Mouse (Mus musculus) urinary bladder, adult 2 months (tissue): Measurements from ENCODE around the gene Ncln. TPM values are rescaled to one million over a fixed set of nuclear protein-coding genes. Genes with fewer than 3 reads are reported as not detected.
"Not testable (repeated sequence)": the region's sequence is repeated elsewhere in the genome, so short reads cannot be mapped to it uniquely, and the experiment has no call there.

Experiments used
- DNase-seq: peaks from one replicate; pipeline ENCODE4 v3.0.0; 2022; ENCODE audit warnings: low spot score
- polyA plus RNA-seq: library from polyadenylated mRNA; depleted of rRNA; stranded (reverse); fragments of >200 nt; gene quantifications from 2 replicates; pipeline ENCODE4 v1.2.3, GENCODE M21; 2012; rRNA removed

Ncln gene
- polyA plus RNA-seq, 1 experiment, result 89.6 TPM

DNA sequence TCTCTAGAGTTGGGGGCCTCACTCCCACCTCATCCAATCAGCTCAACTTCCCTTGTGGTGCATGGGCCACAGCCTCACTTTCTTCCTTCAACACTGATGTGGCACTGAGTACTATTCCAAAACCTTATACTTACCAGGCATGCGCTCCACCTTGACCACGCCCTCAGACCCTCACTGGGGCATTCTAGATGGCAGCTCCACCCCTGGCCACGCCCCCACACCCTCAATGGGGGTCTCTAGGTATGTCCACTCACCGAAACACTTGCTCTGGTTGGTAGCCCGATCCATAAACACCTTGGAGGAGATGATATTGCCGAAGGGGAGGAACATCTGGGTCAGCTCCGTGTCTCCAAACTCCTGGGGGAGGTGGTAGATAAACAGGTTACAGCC, 33.8 kb downstream of the Ncln start:
- DNase-seq, result peak; percentile 18

DNA sequence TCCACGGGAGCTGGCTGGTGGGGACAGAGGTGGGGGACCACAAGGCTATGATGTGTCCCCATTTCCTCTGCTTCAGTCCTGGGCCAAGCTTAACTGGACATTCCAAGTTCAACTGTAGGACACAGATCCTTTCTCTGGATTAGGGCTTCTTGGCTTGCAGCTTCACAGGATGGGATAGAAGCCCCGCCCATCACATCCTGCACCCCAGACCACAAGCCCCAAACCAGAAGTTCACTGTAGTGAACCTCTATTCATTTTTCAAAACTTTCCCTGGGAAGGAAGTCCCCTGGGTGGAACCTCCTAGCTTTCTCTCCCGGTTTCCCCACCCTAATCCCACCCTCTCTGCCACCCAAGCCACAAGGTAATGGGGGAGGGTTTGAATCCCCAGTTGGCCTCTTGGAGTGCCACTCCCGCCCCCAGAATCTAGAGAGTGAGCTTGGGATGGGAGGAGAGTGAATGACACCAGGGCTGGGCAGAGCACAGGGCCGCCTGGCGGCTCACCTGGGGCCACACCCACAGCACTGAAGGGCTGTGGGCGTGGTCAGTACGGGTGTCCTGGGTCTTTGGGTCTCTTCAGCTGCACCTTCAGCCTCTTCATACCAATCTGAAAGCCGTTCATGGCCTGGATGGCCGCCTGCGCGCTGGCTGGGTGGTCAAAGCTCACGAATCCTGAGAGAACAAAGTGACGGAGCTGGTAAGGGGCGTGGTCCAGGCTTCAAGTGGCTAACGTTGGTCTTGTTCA, 34.3 kb downstream of the Ncln start:
- DNase-seq, result peak; percentile 17

DNA sequence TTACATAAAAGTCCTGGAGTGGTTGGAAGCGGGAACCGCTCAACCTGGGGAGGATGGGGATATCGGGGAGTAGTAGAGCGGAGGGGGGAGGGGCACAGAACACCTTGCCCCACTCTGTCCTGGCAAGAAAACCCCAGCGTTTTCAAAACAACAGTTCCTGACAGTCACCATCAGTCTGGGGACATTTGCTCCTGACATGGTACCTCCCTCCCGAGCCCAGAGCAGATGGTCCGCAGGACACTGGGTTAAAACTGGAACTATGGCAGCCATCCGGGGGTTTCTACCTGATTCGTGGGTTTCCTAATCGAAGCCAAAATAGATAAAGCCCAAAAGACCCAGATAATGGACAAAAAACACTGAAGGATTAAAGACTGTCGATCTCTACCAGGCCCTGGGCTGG, 35.2 kb downstream of the Ncln start:
- DNase-seq, result no peak

DNA sequence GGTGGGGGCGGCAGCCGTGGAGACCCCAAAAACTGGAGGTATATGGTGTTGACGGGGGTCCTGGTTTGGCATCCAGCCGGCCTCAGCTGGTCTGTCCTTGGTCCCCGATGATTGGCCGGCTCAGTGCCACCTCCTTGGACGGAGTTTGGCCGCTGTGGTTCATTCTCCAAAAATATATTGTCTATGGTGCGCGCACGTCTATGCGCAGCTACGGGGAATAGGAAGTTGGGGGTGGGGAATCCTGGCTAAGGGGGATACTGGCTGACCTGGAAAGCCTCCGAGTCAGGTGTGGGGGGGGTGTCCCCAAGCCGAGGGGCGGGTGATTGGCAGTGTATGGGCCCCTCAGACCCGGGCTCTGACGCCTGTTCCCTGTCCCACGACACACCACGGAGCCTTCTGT, 35.7 kb downstream of the Ncln start:
- no peak for DNase-seq

DNA sequence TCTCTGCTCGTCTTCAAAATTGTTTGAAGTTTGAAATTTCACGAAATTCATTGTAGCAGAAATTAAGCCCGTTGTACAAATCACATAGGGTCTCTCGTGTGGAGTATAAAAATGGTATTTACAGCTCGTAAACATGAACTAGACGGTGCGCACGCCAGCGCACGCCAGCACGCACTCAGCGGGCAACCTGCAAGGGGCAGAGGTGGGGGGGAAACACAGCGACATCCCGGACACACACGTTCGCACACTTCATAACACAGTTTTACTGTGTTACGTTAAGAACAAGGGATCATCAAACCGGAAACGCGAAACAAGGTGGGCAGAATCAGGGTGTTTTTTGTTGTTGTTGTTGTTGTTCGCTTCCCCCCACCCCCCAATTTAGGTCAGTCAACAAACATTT, 36.8 kb downstream of the Ncln start:
- no peak for DNase-seq

DNA sequence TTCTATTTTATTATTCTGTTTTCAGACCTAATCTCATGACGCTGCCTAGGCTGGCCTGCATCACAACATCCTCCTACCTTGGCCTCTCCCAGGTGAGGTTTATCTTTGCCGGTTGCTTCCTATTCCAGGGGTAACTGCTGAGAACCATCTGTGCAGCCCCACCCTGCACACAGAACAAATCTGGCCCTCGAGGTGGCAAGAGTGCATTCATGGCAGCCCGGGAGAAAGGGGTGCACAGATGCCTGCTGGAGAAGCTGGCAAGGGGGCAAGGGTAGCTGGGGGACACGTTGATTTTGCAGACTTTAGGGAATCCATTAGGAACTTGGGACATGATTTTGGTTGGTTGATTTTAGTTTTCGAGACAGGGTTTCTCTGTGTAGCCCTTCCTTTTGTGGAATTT, 37.9 kb downstream of the Ncln start:
- DNase-seq, result peak; percentile 16

DNA sequence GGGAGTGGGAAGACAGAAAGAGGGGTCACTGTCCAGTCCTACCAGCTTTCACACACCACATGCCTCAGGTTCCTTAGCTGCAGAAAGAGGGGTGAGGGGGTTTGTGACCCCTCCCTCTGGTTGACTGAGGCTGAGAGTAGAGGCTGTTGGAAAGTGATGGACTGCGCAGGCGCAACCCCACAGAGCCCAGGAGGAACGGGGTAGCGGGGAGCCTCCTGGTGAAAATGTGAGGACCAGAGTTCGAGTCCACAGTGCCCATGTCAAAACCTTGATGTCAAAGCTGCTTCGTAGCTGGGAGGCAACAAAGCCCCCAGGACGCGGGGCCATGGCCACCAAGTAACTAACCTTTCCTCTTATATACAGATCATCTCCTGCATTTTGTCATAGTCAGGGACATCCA, 38.6 kb downstream of the Ncln start:
- peak; percentile 16 for DNase-seq

DNA sequence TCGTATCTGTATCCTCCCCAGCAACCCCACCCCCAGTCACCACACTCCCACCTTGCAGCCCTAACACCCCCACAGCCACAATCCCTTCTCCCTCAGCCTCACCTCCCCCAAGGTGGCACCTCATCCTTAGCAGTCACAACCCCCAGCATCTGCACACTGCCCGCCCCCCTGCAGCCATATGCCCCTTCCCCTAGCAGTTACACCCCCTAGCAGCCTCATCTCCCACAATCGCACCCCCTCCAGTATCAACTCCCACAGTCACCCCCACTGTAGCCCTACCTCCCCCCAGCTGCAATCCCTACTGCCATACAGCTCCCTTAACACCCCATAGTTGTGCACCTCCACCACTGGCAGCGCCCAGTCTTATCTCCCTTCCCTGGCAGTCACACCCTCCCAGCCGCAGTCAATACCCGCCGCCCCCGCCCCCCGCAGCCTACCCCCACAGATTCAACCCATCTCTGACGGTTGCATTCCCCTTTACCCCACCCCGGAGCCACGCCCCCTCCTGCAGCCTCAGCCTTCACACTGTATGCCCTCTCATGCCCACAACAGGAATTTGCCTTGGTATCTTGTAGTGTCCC, 39.1 kb downstream of the Ncln start:
- no peak for DNase-seq

DNA sequence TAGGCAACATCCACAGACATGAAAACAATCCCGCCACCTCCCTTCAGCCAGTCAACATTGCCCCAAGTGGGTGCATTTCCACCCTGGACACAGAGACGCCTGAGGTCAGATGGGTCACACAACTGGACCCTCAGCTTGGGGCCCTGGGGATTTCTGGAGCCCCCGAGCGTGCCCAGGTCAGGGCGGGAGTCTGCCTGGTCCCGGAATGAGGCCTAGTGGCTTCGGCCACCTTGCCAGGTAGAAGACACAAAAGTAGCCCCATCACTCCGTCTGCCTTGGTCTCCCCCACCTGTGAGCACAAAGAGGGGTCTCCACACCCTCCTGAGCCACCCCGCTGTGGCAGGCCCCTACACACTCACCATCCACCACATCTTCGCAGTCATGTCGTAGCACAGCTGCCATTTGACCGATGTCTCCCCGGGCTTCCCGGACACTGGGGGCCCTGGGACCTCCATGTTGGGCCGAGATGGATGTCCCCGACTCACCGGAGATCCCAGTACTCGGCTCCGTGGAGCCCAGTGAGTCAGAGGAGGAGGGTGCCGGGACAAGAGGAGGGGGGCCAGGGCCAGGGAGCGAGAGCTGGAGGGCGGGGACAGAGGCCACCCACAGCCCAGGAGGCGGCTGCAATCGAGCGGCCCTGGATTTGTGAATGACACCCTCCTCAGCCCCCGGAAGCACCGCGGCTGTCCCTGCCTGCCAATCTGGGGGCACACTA, 40.9 kb downstream of the Ncln start, which contains the start of gene Nfic:
Gene Nfic, minus strand, starts transcription at position 455 of the 715 bp plus-strand sequence.
- DNase-seq, result peak; percentile 19

DNA sequence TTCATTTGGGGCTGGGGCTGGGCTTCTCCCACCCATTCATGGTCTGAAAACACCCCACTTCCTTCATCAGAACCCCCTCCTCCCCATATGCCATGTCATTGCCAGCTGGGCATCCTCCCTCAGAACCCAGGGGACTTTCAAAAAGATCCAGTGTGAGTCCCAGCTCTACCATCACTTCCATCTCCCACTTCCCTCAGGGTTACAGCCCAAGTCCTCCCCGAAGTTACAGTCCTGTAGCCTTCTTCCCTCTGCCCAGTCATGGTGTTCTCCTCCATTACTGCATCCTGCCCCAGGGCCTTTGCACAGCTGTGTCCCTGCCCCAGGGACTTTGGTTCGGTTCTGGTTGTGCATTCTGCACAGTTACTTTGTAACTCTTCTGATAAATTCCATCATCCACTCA, 42.1 kb downstream of the Ncln start:
- no peak for DNase-seq

DNA sequence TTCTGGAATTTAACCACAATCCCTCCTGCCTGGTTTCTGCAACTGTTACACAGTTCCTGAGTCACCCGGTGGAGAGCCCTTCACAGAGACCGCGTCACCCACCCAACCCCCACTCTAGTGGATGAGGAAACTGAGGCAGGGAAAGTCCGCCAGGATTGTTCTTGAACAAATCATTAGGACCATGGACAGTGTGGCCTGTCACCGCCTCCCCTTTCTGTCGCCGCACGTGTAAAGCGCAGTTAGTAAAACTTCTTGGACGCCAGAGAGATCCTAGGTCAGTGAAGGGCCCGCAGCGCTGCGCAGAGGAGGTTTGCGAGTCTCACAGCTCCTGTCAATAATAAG, 43.3 kb downstream of the Ncln start:
- DNase-seq, result no peak

DNA sequence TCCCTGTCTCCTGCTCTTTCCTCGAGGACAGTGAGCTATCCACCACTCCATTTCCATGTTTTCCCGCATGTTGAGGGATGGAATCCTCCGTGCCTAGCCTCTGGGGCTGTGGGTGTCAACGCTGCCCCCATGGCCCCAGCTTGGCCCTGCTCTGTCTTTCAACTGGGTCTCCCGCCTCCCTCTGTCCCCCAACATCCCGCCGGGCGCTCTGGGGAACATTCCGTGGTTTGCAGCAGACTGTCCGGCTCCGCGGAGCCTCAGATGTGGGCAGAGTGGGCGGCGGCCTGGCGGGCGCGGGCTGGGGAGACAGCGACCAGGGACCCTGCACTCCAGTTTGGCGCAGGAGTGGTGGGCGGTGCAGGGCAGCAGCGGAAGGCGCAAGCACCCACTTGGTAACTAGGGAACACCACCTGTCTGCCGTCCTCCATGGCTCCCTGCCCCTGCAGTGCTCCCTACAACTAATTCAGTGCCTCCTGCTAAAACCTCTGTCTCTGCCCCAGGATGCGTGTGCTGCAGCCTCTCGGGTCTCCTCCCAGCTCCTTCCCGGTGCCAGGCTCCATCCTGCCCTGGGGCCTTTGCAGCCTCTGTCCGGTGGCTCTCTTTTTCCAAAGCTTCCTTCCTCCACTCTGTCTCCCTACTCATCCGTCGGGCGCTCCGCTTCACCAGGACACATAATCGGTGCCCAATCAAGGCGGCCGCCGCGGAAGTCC, 43.8 kb downstream of the Ncln start:
- DNase-seq, result peak; percentile 15

DNA sequence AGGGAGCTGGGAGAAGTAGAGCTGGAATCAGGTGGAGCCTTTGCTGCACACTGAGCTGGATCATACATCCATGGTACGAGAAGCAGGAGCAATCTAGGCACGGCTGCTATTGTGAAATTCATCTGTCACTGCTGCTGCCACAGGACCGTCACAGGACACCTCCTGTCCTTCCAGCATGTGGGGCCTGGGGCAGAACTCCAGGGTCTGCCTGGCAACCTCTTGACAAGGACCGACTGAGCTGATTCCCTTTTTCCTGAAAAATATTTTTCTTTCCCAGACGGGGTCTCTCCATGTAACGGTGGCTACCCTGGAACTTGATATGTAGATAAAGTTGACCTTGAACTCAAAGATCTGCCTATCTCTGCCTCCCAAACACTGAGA, 44.8 kb downstream of the Ncln start:
- DNase-seq, result no peak

DNA sequence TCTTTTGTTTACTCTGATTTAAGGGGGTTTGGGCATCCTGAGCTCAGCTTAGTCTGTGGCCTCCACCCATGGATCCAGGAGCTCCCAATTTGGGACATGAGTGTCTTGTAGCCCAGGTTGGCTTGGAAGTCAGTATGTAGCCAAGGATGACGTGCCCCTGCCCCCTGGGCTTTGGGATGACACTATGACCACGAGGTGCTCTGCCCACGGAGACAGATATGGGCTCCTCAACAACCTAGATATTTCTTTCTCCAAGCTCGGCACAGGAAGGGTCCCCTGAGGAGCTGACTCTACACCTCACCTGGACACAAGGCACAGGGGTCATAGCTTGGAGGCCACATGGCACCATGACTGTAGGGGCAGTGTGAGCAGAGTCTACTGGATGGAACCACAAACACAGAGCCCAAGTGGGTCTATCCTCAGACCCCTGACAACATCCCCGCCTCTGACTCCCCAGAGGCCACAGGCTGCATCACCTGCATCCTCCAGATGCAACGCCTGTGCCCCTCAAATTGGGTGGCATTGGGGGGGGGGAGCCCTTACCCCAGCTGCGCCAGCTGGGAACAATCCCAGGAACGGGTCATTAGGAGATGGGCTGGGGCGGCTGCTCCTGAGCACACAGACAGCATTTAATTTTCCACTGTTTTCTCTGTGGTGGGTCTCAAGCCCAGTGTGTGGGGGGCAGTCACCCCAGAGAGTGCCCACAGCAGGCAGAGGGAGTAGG, 45.4 kb downstream of the Ncln start:
- no peak for DNase-seq

DNA sequence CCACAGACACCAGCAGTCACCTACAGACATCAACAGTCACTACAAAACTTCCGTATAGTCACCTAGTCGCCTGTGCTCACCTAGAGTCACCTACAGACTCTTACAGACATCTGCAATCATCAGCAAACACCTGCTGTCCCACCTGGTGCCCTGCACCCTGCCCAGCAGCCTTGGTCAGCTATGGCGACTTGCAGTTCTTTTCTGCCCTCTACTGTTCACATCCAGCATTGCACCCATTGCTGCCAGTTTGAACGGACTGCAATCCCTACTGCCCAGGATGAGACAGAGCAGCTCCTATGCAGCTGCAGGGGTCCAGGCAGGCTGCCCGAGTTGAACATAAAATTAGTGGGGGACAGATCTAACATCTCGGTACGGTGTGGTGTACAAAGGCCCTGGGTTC, 46.1 kb downstream of the Ncln start:
- DNase-seq, result peak; percentile 44

DNA sequence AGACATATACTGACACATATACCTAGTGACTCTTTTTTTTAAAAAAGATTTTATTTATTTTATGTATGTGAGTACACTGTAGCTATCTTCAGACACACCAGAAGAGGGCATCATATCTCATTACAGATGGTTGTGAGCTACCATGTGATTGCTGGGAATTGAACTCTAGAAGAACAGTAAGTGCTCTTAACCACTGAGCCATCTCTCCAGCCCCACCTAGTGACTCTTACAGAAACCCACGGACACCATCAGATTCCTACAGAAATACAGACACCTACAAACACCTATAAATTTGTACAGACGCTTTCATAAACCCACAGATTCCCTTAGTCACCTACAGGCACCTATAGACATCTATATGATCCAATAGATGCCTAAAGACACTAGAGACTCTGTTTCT, 50.7 kb downstream of the Ncln start:
- not testable (repeated sequence) for DNase-seq

DNA sequence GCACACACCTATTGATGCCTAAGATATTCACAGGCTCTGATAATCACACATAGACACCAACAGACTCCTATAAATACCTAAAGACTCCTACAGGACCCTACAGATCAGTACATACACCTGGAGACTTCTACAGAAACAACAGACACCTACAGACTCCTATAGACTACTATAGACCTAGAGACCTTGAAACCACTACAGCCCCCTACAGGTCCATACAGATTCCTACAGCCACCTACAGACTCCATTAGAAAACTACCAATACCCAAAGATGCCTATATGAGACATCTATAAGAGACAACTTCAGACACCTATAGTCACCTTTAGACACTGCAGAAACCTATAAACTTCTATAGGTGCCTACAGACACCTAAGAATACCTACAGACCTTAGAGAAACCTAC, 55.2 kb downstream of the Ncln start:
- DNase-seq, result no peak

Other genes starting within 250 kb of the Ncln start
- 2.2 and 2.6 TPM in 2 replicates for gene Matk, start 243.5 kb downstream of the Ncln start, polyA plus RNA-seq
- gene Mrpl54, start 229.5 kb downstream of the Ncln start, polyA plus RNA-seq, result 95.9 and 103 TPM in 2 replicates
- 45.9 and 48.3 TPM in 2 replicates for gene Apba3, start 229.4 kb downstream of the Ncln start, polyA plus RNA-seq
- 23.7 and 25.1 TPM in 2 replicates for gene Tjp3, start 204.8 kb downstream of the Ncln start, polyA plus RNA-seq
- gene Pip5k1c, start 203.4 kb downstream of the Ncln start, polyA plus RNA-seq, result 38.6 and 48.9 TPM in 2 replicates
- 27.7 and 29.5 TPM in 2 replicates for gene Cactin, start 175.3 kb downstream of the Ncln start, polyA plus RNA-seq
- gene Tbxa2r, start 167.7 kb downstream of the Ncln start, polyA plus RNA-seq, result 9.3 and 11.6 TPM in 2 replicates
- gene Gipc3, start 153.1 kb downstream of the Ncln start, polyA plus RNA-seq, result 3.2 and 6.5 TPM in 2 replicates
- gene Hmg20b, start 145.9 kb downstream of the Ncln start, polyA plus RNA-seq, result 82.9 and 91.7 TPM in 2 replicates
- 12.1 and 12.4 TPM in 2 replicates for gene Mfsd12, start 138.9 kb downstream of the Ncln start, polyA plus RNA-seq
- gene 4930404N11Rik, start 130.6 kb downstream of the Ncln start, polyA plus RNA-seq, result 1.9 and 2.1 TPM in 2 replicates
- gene Fzr1, start 117.9 kb downstream of the Ncln start, polyA plus RNA-seq, result 34.1 and 34.4 TPM in 2 replicates
- 42.9 and 47.4 TPM in 2 replicates for gene Dohh, start 112.0 kb downstream of the Ncln start, polyA plus RNA-seq
- 3.6 and 3.8 TPM in 2 replicates for gene Gm48551, start 111.9 kb downstream of the Ncln start, polyA plus RNA-seq
- gene Gm48552, start 107.4 kb downstream of the Ncln start, polyA plus RNA-seq, result 2.7 and 3.6 TPM in 2 replicates
- gene Smim24, start 103.3 kb downstream of the Ncln start, polyA plus RNA-seq, result 5.0 and 6.9 TPM in 2 replicates
- gene Nfic, start 40.8 kb downstream of the Ncln start, polyA plus RNA-seq, result 28.4 and 67.0 TPM in 2 replicates
- 0.44 and 0.49 TPM in 2 replicates for gene Celf5, start 13.7 kb downstream of the Ncln start, polyA plus RNA-seq
- gene S1pr4, start 3.7 kb upstream of the Ncln start, polyA plus RNA-seq, result 2.2 and 2.3 TPM in 2 replicates
- gene Gna15, start 27.8 kb upstream of the Ncln start, polyA plus RNA-seq, result 16.1 and 16.2 TPM in 2 replicates
- 84.0 and 88.5 TPM in 2 replicates for gene Gna11, start 48.8 kb upstream of the Ncln start, polyA plus RNA-seq
- 385 and 562 TPM in 2 replicates for gene Aes, start 63.1 kb upstream of the Ncln start, polyA plus RNA-seq
- gene Tle2, start 78.2 kb upstream of the Ncln start, polyA plus RNA-seq, result 67.4 and 93.4 TPM in 2 replicates
- 38.1 and 47.5 TPM in 2 replicates for gene Tle6, start 104.7 kb upstream of the Ncln start, polyA plus RNA-seq
- gene BC025920, start 109.9 kb upstream of the Ncln start, polyA plus RNA-seq, result 2.2 and 2.3 TPM in 2 replicates
- 21.3 and 21.5 TPM in 2 replicates for gene Sirt6, start 131.4 kb upstream of the Ncln start, polyA plus RNA-seq
- gene Ankrd24, start 132.1 kb upstream of the Ncln start, polyA plus RNA-seq, result 31.0 and 37.3 TPM in 2 replicates
- 3.0 and 3.1 TPM in 2 replicates for gene Gm10778, start 152.7 kb upstream of the Ncln start, polyA plus RNA-seq
- gene Zfp433, start 208.4 kb upstream of the Ncln start, polyA plus RNA-seq, result 5.4 and 5.9 TPM in 2 replicates